Mouse (Mus musculus) frontal cortex, postnatal 10 days (tissue): ENCODE results near the gene Sec1.
A peak's percentile ranks its signal among the peaks of the same experiment; 100 is the strongest.

ENCODE experiments used
- DNase-seq, 2 experiments: peaks; one replicate each; pipeline ENCODE4 v3.0.0; 2022; ENCODE audit warnings: low spot score in 2 of 2, mixed read lengths in 1 of 2

Sec1 gene

GRCm38 (mm10) chr7:45717918-45718297 is 23.7 kb upstream of the Sec1 start, which contains the start of gene Sphk2:
Sphk2 (minus strand) TSS chr7:45718002.
- peak; percentile 97 to 99 for DNase-seq

GRCm38 (mm10) chr7:45716952-45717917 is 23.0 kb upstream of the Sec1 start:
- DNase-seq: no peak

GRCm38 (mm10) chr7:45716460-45716857 is 22.3 kb upstream of the Sec1 start:
- DNase-seq: no peak

GRCm38 (mm10) chr7:45715741-45716459 is 21.7 kb upstream of the Sec1 start:
- no peak for DNase-seq

- DNase-seq: peak; percentile 98
Observed at GRCm38 (mm10) chr7:45715090-45715708, 21.0 kb upstream of the Sec1 start, which contains the start of gene Rpl18. Rpl18 (plus strand) TSS chr7:45715457.

GRCm38 (mm10) chr7:45714630-45715089 is 20.5 kb upstream of the Sec1 start:
- DNase-seq: no peak

- DNase-seq: no peak
Observed at GRCm38 (mm10) chr7:45713881-45714520, 19.8 kb upstream of the Sec1 start.

- no peak for DNase-seq
Observed at GRCm38 (mm10) chr7:45713396-45713795, 19.2 kb upstream of the Sec1 start.

- DNase-seq: peak in 1 of 2 experiments; percentile 62
Observed at GRCm38 (mm10) chr7:45712022-45712757, 18.0 kb upstream of the Sec1 start.

- no peak for DNase-seq
Observed at GRCm38 (mm10) chr7:45711316-45712021, 17.3 kb upstream of the Sec1 start.

- DNase-seq: no peak
Observed at GRCm38 (mm10) chr7:45710477-45711191, 16.4 kb upstream of the Sec1 start.

- DNase-seq: no peak
Observed at GRCm38 (mm10) chr7:45709677-45710355, 15.6 kb upstream of the Sec1 start.

GRCm38 (mm10) chr7:45709036-45709435 is 14.8 kb upstream of the Sec1 start:
- peak; percentile 39 to 60 for DNase-seq

- peak; percentile 40 to 54 for DNase-seq
Observed at GRCm38 (mm10) chr7:45708221-45708761, 14.1 kb upstream of the Sec1 start.

GRCm38 (mm10) chr7:45707375-45707967 is 13.3 kb upstream of the Sec1 start:
- peak; percentile 93 to 95 for DNase-seq

- DNase-seq: peak; percentile 86 to 88
Observed at GRCm38 (mm10) chr7:45706721-45707241, 12.6 kb upstream of the Sec1 start.

GRCm38 (mm10) chr7:45705873-45706281 is 11.7 kb upstream of the Sec1 start:
- DNase-seq: peak; percentile 86 to 91

- no peak for DNase-seq
Observed at GRCm38 (mm10) chr7:45705443-45705864, 11.3 kb upstream of the Sec1 start.
